Mouse (Mus musculus) testis, adult 2 months (tissue): ENCODE results near the gene Zfp536.

Experiments
- CTCF ChIP-seq: fragments of 200-500 bp; IDR thresholded peaks from 2 replicates; pipeline ENCODE4 v1.5.1; 2012; ENCODE audit warnings: low read depth, mild to moderate bottlenecking, inconsistent platforms, low read length, moderate library complexity; ENCODE audit not compliant: control insufficient read depth, insufficient read depth, insufficient replicate concordance
- POLR2A ChIP-seq: fragments of 200-500 bp; IDR thresholded peaks from 2 replicates; pipeline ENCODE4 v1.6.1; 2012; ENCODE audit warnings: low read depth, mild to moderate bottlenecking, inconsistent platforms, low read length, moderate library complexity; ENCODE audit not compliant: control insufficient read depth

GRCm38 (mm10) chr7:37724002-37724790, 49.2 kb downstream of the Zfp536 start:
- TF ChIP-seq POLR2A (no peak), CTCF (no peak)
